Mouse (Mus musculus) neutrophil, adult 5-6 weeks (primary cell): ENCODE data around the gene Fam241a. TPM values are rescaled to one million over a fixed set of nuclear protein-coding genes. Genes with fewer than 3 reads are reported as not detected.
A peak's percentile ranks its signal among the peaks of the same experiment; 100 is the strongest.

Experiments used
- ATAC-seq: fragments of 151-379, 151-347 bp; 2 replicates; pipeline ENCODE4 v1.8.0; 2017; ENCODE audit warnings: mild to moderate bottlenecking, moderate TSS enrichment; ENCODE audit not compliant: insufficient number of reproducible peaks, poor library complexity, low FRiP score, severe bottlenecking; ENCODE audit errors: extremely low read depth
- total RNA-seq: library from RNA; stranded (forward); fragments of 200-1000 nt; gene quantifications from 2 replicates; pipeline ENCODE4 v1.2.3, GENCODE M21; 2017

Gene Fam241a
- total RNA-seq, 1 experiment from 2014 or later, result 12.7 TPM

DNA sequence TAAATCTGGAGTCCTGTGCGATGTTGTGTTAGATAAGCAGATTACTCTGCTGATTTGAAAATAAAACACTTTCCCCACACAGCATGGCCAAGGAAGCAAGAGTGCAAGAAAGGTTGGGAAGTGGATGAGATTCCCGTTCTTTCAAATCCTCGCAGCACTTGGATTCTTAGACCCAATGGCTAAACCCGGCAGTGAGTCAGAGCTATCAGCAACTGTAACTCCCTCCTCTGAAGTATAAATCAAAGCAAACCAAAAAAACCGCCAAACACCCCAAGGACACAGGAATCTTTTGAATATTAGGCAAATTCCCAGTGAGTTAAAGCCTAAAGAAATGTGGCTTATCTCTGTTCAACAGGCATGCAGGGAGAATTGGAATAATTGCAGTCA lies 52.2 kb downstream of the Fam241a start:
- ATAC-seq, result no peak

DNA sequence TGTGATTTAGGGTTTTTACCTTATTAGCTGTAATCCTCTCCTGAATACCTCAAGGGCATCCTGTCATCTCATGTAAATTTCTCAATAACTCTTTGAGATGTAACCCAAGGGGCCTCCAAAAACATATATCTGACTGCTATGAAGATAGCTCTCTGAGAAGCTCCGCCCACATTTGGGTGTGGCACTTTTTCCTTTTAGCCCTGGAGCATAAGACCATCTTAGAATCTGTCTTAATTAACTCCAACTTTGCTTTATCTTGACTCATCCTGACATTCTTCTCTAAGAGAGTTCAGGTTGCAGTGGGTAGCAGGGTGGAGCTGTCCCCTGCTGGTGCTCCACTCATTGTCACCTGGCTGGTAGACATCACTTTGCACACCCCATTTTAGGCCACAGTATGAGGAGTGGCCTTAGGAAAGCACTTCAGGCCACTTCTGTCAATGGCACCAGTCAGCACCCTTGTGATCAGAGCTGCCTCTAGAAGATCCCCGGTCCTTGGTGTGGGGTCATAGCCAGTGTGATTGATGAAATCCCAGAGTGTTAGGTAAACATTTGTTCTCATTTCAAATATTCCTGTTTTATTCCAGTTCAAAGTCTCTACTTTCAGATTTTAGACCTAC lies 52.7 kb downstream of the Fam241a start:
- no peak for ATAC-seq

DNA sequence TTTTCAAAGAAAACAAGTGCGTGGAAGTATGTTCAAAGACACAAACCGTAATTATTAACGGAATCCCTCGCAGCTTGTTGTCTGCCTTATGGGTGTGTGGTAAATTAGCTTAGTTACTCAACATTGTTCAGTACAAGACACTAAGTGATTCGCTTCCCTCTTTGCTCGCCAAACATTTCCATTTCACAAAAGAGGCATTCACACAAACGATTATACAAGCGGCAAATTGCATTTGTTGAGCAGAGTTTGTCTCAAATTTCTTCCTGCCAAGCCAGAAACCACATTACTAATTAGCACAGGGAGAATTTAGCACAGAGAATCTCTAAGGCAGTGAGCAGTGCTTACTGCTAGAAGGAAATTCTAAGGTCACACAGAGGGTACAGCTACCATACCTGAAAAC lies 54.2 kb downstream of the Fam241a start:
- ATAC-seq, result no peak

DNA sequence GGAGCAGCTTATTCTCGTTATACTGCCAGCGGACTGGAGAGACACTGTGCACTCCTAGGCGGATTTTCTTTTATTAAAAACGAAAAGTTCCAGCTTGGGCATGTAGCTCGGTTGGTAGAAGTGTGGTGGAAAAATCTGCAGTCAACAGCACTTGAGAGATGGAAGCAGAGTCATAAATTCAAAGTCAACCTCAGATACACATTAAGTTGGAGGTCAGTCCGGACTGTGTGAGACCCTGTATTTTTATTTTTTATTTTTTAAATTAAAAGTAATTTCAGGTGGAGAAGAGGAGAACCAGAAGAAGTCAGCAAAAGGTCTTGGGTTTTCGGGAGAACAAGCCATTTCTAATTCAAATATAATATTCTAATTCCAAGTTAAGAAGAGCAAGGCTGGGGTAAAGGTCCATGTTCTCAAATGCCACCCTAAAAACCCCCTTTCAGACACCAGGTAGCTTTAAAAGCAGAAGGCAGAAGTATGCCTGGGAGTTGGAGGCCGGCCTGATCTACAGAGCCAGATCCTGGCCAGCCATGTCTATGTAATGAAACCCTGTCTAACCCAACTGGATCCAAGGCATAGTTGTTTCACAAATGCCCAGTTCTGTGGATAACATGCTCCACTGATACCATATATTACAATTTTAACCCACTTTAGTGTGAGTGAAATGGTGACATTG lies 58.0 kb downstream of the Fam241a start:
- no peak for ATAC-seq

DNA sequence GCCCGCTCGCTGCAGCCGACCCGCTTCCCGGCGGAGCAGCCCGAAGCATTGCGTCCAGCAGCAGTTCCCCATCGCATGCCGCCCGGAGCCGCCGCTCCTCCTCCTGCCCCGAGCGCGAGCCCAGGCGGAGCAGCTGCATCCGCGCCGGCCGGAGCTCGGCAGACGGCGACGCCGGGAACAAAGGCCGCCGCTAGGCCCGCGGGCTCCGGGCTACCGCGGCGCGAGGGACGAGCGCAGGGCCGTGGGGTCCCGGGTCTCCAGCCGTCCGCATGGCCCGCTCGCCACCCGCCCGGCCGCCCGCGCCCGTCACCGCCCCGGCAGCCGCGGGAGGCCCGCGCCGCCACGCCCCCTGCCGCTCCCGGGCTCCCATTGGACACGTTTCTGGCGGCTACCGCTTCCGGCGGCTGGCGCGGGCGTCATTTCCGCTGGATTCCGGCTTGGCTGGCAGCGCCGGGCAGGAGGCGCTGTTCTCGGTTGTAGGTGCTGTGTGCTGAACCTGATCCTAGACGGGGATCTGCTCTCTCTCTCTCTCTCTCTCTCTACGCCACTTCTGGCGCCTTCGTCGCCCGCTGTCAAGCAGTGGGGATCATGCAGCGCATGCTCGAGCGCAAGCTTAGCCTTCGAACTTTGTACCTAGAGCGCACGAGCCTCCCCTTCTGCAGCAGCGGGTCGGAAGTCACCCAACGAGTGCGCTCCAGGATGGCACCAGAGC lies 58.8 kb downstream of the Fam241a start, which contains the start of gene Ap1ar:
Gene Ap1ar (minus strand): TSS at position 370 of the 712 bp plus-strand sequence.
- peak; percentile 98 for ATAC-seq

DNA sequence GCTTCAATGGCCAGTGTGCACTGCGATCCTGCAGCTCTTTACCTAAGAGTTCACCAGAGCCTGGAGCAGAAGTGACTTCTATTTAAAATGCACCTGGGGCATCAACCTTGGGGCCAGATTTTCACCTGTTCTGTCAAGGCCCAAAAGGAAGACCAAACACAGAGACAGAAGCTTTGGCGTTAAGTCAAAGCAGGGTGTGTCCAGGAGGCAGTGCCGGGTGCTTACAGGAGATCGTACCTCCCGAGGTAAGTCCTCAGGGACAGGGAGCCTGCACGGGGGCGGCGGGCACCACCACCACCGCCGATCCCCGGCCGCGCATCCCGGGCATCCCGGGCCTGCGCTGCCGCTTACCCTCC lies 59.3 kb downstream of the Fam241a start:
- ATAC-seq, result no peak

DNA sequence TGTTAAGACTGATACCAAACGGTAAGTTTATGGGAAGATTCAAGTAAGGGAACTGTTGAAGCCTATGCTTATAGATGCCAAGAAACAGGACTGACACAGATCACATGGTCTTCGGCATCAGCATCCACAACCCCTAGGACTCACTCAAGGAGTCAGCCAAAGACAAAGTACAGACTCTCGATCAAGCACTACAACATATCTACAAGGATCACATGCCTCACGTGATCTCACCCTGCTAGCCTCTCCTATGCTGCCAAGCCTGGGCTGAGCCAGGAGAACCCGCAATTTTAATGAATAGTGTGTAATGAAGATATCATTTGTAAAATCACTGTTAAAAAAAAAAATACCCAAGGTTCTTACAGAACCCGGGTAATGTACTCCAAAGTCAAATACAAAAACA lies 60.5 kb downstream of the Fam241a start:
- no peak for ATAC-seq

DNA sequence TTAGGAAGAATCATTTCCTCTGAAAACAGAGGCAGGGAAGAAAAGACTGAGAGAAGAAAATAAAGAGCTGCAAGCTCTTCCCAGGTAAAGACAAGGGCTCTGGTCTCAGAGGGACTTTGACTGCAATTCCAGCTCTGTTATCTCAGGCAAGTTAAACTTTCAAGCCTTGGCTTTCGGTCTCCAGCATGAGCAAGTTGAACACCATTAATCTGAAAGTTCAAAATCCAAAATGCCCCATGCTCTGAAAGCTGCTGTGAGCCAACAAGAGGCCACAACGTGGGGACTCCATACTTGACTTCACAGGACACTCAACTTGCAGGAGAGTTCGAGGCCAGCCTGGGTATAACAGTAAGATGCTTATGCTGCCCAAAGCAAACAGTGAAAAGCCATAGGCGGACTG lies 62.1 kb downstream of the Fam241a start:
- ATAC-seq, result no peak

DNA sequence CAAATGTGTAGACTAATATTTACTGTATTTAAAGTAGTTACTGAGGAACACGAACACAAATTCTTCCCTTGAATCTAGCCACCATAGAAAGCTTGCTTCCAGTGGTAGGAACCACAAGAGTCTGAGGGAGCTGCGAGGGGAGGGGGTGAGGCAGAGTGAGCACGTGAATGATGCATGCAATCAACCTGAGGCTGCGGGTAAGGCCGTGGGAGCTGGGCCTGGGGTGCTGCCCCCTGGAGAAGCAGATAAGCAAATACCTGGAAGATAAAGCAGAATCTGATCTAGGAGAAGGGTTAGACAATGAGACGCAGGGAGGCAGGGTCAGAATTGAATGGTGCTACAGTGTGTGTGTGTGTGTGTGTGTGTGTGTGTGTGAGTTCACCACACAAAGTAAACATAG lies 65.0 kb downstream of the Fam241a start:
- no peak for ATAC-seq

DNA sequence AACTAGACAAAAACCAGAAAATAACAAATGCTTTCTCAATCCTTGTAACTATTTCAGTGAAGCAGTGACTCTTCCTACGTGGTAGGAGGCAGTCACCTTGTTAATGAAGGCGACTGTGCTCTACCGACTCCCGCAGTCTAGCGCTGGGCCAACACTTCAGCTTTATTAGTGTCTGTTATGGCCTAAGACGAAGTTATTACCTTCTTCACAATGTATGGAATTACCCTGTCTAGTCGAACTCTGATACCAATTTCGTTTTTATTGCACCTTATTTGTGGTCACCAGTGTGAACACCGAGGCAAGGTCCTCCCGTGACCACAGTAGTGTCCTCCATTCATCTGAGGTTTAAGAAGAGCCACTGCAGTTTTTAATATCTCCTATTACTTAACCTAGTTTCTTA lies 65.9 kb downstream of the Fam241a start:
- ATAC-seq, result no peak

DNA sequence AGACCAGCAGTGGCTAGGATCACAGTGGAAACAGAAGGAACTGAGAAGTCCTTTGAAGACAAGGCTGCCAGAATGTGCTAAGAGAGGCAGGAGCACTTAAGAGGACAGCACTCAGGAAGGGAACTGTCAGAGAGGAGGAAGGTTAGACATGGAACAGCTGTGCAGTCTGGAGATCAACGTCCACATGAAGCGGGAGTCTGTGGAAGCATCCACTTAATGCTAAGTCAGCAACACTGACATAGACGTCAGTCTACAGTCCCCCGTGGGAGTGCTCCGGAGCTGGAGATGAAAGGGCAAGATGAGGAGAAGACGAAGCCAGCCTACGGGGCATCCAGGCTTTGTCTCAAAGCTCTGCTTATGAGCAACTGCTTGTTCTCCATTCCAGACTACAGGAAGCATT lies 69.0 kb downstream of the Fam241a start:
- no peak for ATAC-seq

DNA sequence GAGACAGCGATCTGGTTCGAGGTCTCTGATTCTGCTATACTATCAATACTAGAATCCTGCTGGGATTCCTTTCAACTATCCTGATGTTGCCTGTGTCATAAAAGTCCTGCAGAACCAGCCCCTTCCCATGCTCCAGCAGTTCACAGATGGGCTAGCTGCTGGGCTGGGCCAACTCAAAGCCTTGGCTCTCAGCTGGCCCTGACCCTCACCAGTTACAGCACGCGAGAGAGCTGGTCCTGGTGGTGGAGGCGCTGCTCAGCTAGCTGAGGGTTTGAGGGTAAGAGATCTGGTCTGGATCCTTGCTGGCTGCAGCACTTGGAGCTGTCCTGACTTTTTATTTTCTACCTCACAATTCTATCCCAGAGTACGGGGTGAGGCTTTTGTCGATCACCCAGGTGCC lies 69.6 kb downstream of the Fam241a start:
- ATAC-seq, result no peak

DNA sequence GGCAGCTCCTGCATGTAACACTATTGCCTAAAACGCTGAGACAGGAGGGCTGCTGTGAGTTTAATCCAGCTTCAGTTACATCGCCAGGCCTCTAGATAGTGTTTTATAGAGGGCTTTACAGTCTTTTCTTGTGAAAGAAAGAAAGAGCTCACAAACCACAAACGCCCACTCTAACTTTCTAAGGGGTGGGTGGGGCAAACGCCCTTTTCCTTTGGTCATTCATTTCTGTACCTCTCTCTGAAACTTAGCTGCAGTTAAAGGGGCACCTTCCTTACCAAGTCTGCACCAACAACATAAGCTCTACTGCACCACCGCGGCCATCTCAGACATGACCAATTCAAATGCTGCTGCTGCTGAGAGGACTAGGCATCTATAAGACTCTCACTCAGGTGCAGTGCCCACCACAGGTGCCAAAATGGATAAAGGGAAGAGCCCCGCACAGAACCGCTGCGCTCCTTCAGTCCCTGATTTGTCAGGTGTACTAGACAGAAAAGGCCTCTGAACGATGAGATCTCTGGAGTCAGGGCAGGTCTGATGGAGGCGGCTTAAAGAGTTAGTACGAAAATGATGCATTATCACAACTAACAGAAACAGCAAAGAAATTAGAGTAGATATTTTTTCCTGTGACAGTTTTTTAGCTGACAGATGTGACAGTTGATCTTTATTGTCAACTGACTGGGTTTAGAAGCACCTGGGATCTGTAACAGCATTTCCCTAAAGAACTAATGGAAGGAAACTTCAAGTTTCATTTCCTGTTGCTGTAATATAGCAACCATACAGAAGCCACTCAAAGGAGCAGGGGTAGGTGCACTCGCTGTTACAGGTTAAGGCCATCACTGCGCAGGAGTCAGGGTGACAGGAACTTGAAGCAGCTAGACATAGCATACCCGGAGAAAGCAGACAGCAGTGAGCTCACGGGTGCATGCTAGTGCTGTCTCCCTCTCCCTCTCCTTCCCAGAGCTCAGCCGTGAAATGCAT lies 71.9 kb downstream of the Fam241a start:
- ATAC-seq, result peak; percentile 81

DNA sequence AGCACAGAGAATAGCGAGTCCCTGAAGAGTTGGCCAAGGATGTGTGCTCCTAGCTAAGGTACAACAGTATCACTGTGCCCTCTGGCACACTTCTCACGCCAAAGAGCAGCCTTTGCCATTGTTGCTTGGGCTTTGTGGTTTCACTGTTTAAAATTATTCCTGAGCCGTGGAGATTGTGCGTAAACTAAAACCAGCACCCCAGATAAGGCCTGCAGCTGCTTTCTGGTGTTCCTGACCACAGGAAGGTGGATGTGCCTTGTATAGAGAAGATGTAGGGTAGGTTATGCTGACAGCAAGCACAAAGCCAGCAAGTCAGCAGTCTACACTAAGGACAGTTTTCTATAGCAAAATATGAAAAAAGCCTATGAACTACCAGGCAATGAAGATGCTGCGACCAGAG lies 74.9 kb downstream of the Fam241a start:
- ATAC-seq, result no peak

DNA sequence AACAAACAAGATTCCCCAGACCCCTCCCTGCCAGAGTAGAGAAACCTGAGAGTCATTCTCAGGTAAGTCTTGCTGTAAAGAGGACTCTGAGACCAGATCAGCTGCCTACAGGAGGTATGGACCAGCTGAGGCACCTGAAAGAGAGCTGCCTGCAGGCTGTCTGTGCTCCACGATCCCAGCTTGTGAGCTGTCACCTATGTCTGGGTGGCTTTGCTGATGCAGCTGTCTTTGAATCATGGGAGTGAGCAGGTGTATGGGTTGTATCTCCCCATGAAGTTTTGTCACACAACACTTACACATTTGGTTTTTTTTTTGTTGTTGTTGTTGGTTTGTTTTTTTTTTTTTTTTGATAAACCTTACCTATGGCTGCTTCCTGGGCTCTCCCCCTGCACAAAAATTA lies 75.7 kb downstream of the Fam241a start:
- no peak for ATAC-seq

Other genes with a start within 250 kb of the Fam241a start
- 2.9 and 4.9 TPM in 2 replicates for gene Alpk1, start 115.8 kb downstream of the Fam241a start, total RNA-seq
- gene Tifa, start 106.5 kb downstream of the Fam241a start, total RNA-seq, result 32.7 and 33.5 TPM in 2 replicates
- 43.0 and 58.7 TPM in 2 replicates for gene Ap1ar, start 58.8 kb downstream of the Fam241a start, total RNA-seq